Mouse (Mus musculus) CD4-positive, CD25-positive, alpha-beta regulatory T cell, adult 4 months (primary cell): ENCODE results near the gene Wdr53. TPM values are rescaled to one million over a fixed set of nuclear protein-coding genes. Genes with fewer than 3 reads are reported as not detected.
"Not testable (repeated sequence)": the region's sequence is repeated elsewhere in the genome, so short reads cannot be mapped to it uniquely, and the experiment has no call there.

Experiments
- ATAC-seq: one replicate; pipeline ENCODE4 v1.8.0; 2017
- polyA plus RNA-seq, 2 experiments: library from polyadenylated mRNA; unstranded; fragments of 100-300 nt; shearing (Covaris generic); gene quantifications; one replicate each; pipeline ENCODE4 v1.2.1; 2017

The Wdr53 gene
- polyA plus RNA-seq = 10 to 100 TPM; 21.4 to 22.3 TPM

- peak; percentile 96 for ATAC-seq
Observed at GRCm38 (mm10) chr16:32246952-32247370, at the start of gene Wdr53, which contains the start of gene Fbxo45. Gene Wdr53, plus strand, starts transcription at chr16:32247227. Gene Fbxo45, minus strand, starts transcription at chr16:32247158.

- ATAC-seq = peak; percentile 61
Observed at GRCm38 (mm10) chr16:32200256-32201003, 46.6 kb upstream of the Wdr53 start.

- ATAC-seq = no peak
Observed at GRCm38 (mm10) chr16:32201004-32201325, 46.1 kb upstream of the Wdr53 start.

GRCm38 (mm10) chr16:32202681-32203080 lies 44.3 kb upstream of the Wdr53 start:
- peak; percentile 80 for ATAC-seq

DNA sequence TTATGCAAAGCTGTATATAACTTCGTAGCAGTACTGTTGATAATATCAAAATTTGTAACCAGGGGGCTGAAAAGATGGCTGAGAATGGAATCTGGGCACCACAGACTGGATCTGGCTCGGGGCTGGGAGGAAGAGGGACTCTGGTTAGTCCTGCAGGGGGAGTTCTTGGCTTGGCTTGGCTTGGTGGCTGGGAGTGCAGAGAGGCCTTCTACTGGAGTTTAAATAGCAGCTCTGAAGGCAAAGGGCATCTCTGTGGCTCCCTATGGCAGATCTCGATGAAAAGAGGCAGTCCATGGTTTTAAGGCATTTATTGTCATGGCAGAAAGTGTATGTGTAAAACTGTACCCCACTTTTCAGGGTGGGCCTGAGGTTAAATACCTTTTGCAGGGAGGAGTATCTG lies 42.1 kb upstream of the Wdr53 start:
- ATAC-seq = no peak

- no peak for ATAC-seq
Observed at GRCm38 (mm10) chr16:32214156-32214555, 32.9 kb upstream of the Wdr53 start.

- ATAC-seq = peak; percentile 56
Observed at GRCm38 (mm10) chr16:32214804-32215576, 32.0 kb upstream of the Wdr53 start.

GRCm38 (mm10) chr16:32221803-32222202 lies 25.2 kb upstream of the Wdr53 start:
- no peak for ATAC-seq

DNA sequence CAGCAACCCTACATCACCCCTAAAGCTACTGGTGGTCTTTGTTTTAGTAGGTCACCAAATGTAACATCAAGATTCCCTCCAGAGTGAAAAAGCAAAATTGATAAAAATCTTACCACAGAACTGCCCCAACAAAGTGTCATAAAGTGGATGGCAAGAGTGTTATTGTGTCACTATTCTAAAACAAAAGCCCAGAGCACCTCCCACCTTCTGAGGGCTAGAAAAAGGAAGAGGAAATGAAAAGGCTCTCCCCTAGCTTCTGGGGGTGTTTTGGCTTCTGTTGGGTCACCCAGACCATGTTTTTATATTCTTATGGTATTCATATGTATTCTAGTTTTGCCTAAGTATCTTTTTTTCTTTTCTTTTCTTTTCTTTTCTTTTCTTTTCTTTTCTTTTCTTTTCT lies 24.6 kb upstream of the Wdr53 start:
- no peak for ATAC-seq

DNA sequence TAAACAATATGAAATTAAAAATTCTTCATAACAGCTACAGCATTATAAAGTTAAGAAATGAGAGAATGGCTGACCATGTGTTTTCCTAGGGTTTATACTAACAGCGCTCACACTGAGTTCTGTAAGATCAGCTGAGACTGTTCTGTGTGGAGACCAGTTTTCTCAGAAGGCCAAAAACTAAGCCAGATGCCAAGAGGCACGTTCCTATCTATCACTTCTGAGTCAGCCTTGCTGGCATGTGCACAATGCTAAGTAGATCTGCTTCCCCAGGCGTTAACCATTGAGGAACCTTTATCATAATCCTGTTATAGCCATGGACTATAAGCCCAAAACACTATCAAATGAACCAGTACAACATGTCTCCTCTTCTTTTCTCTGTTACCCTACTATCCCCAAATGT lies 15.0 kb upstream of the Wdr53 start:
- not testable (repeated sequence) for ATAC-seq

DNA sequence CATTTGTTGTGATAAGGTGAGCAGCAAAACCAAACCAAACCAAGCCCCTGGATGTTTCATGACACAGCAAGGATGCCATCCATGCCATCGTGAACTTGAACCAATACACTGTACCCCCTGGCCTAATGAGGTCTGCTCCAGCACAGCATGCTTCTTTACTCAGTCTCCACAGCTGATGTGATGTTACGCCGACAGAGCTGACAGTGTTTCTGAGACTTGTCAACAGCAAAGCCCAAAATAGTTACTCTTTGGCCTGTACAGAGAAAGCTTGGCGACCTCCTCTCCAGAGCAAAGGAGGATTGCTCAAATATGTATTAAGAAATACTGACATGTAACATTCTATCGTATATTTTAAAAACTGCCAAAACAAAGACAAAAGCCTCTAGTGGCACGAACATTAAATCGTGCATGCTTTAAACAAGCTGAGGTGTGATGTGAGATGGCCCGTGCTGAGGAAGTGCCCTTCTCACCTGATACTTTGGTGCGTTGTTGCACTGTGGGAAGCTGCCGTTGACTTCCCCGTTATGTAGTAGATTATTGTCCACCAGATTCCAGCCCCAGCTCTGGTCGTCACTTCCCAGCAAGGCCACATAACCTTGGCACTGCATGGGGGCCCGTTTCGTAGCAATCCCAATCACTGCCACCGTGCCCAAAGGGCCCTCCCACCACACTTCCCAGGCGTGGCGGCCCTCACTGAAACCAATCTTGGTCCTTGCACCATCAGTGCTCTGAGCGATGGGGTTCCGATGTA lies 8.9 kb upstream of the Wdr53 start:
- ATAC-seq = no peak

DNA sequence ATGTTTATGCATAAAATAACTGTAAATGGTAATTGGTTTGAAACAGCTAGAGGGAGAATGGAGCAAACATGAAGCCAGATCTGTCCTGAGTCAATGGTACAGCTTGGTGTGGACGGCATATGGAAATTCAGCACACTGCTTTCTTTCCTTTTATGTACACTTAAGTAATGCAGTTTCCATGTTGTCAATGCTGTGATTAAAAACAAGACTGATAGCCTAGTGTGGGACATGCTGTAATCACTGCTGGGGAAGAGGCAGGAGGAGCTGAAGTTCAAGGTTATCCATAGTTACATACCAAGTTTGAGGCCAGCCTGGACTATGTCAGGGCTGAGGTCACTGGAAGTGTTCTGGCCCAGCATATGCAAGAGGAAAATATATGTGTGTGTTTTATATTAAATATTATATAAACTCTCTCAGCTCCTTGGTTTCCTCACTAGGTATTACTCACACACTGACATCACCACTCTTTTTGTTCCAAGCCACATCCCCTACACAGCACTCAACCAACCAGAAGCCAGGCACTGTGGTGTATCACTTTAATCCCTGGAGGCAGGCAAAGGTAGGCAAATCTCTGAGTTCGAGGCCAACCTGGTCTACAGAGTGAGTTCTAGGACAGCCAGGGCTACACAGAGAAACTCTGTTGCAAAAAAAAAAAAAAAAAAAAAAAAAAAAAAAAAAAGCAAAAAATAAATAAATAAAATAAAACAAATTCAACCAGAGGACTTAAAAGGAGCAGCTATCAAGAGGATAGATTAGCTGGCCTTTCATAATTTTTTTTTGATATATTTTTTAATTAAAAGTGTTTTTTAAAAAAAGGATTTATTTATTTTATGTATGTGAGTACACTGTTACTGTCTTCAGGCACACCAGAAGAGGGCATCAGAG lies 7.4 kb upstream of the Wdr53 start:
- ATAC-seq = no peak

DNA sequence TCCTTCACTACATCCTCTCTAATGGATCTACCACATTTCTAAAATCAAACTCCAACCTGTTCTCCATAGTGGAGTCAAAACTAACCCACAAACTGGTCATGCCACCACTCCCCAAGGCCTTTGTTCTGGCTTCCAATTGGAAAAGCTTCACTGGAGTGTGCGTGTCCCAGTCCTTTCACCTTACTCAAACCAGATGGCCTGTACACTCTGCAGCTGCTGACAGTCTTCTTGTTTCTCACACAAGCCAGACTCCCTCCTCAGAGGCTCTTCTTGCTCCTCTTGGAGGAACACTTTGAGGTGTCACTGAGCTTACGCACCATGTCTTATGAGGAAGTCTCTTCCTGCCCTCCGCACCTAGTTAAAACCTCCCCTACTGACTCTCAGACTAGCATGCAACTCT lies 3.1 kb upstream of the Wdr53 start:
- ATAC-seq = no peak

DNA sequence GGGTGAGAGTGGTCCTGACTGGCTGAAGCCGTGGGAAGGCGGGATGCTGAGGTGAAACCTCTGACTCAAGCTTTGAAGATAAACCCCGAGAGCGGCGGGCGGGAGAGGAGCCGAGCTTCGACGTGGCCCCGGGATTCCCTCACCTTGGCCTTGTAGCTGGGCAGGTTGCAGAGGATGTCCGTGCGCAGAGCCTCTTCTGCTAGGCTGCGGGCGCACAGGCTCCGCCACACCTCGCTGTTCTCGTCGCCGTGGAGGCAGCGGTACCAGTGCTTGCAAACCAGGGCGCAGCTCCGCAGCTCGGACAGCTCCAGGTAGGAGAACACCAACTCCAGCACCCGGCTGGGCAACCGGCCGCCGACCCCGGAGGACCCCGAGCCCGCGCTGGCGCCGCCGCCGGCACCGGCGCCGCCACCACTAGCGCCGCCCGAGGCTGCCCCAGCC lies 656 bp upstream of the Wdr53 start:
- ATAC-seq = peak; percentile 37

DNA sequence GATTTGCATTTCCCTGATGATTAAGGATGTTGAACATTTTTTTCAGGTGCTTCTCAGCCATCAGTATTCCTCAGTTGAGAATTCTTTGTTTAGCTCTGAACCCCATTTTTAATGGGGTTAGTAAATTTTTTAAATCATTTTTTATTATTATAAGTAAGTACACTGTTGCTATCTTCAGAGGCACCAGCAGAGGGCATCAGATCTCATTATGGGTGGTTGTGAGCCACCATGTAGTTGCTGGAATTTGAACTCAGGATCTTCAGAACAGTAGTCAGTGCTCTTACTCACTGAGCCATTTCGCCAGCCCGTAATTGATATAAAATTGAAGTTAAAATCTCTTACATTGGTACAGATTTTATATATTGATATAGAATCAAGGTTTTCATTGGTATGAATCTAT lies 17.2 kb downstream of the Wdr53 start:
- not testable (repeated sequence) for ATAC-seq

DNA sequence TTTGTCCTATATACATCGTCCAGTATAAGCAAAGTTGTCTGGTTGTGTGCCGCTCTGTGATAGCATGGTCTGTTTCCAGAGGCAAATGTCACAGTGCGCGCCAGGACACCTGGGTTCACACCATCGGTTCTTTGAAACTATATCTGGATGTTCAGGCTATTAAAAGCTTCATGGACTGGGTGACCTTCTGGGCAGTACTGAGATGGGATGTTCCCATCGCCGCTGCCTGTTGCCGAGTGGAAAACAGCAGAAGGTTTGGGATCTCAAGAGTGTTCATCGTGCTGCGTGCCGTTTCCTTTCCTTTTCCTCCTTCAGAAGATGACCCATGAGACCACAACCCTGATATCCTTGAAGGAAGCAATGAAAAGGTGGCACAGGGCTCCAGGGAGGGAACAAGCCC lies 24.3 kb downstream of the Wdr53 start, which contains the start of gene Smco1:
Gene Smco1 (plus strand): TSS at position 178 of the 400 bp plus-strand sequence.
- ATAC-seq = no peak

DNA sequence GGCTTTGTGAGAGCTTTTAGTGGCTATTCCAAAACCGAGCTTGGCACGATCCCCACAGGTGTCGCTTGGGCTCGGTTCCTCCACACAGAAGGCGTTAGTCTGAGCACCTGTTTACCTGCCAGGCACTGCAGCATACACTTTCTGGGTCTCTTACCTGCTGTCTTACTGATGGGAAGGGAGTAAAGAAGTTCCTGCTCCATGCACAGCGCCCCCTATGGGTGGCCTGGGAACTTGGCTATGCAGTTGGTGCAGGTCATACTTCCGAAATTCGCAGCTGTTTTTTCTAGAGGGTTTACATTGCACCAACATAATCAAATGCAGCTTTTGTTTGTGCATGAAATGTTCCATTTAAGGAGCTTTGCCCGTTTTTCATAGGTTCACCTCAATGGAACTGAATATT lies 26.3 kb downstream of the Wdr53 start:
- no peak for ATAC-seq

DNA sequence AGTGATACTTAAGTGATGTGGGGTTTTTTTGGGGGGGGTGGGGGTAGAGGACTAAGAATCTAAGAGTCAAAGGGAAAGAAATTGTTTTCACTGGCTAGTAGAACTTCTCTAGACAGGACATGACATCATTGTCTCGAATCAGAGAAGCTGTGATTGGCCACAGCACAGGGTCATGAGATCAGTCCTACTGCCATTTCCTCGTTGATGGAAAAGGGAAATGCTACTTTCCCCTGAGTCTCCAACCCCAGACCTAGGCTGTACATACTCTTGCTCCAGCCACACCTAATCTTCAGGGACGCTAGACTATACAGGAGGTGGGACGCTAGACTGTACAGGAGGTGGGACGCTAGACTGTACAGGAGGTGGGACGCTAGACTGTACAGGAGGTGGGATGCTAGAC lies 28.0 kb downstream of the Wdr53 start:
- ATAC-seq = no peak

GRCm38 (mm10) chr16:32275830-32276229 lies 28.8 kb downstream of the Wdr53 start:
- ATAC-seq = no peak

DNA sequence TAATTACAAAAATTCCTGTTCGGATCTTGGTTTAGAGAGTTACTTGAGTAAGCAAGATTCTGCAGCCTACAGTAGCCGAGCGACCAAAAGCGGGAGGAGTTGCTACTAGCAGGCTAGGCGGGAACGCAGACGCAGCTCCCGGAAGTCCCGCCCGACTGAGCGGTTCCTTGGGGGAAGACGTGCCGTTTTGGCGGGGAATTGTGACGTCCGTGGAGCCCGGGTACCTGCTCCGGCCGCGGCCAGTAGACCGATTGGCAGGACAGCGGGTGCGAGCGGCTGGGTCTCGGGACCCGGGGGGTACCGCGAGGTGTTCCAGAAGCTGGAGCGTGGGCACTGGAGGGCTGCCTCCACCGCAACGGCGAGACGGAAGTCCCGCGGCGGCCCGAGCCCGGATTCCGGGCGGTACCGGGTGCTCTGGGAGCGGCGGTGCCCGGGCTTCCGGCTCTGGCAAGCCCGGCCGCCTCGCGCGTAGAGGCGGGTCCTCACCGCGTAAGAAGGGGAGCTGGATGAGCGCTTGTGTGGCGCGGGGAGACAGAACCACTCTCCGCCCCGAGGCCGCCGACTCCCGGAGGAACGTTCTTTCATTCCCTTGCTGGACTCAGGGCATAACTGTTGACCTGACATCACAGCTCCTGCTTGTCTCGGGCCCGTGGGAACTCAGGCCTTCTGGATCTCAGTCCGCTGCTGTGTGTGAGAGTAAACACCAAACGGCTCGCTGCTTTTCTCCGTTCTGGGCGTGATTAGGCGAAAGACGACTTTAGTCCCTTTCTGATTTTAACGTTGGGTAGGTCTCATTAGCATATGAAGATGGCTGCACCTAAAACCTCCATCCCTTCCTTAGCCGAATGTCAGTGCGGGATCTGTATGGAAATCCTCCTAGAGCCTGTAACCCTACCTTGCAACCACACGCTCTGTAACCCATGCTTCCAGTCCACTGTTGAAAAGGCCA lies 30.6 kb downstream of the Wdr53 start, which contains the start of gene Rnf168:
Gene Rnf168 (plus strand): TSS at position 152 of the 949 bp plus-strand sequence.
- ATAC-seq = peak; percentile 87

- ATAC-seq = no peak
Observed at GRCm38 (mm10) chr16:32278396-32278795, 31.4 kb downstream of the Wdr53 start.
